Mouse (Mus musculus) embryo, embryonic 9.5 days (tissue): ENCODE data around the gene Eno1.

Source experiments
- DNase-seq: peaks from one replicate; pipeline ENCODE4 v3.0.0-alpha.2; 2017; ENCODE audit errors: extremely low spot score

The Eno1 gene

GRCm38 (mm10) chr4:150236521-150237481, at the start of gene Eno1:
Gene Eno1 (plus strand): TSS chr4:150236721.
- DNase-seq = peak; percentile 100

GRCm38 (mm10) chr4:150188236-150188635, 48.3 kb upstream of the Eno1 start:
- DNase-seq = no peak

GRCm38 (mm10) chr4:150192199-150192598, 44.3 kb upstream of the Eno1 start:
- no peak for DNase-seq

GRCm38 (mm10) chr4:150193915-150194314, 42.6 kb upstream of the Eno1 start:
- DNase-seq = peak; percentile 61

- DNase-seq = no peak
Observed at GRCm38 (mm10) chr4:150198268-150198667, 38.3 kb upstream of the Eno1 start.

GRCm38 (mm10) chr4:150201232-150201631, 35.3 kb upstream of the Eno1 start, which contains the start of gene Car6:
Gene Car6 (minus strand): TSS chr4:150201332.
- no peak for DNase-seq

- DNase-seq = no peak
Observed at GRCm38 (mm10) chr4:150202702-150203101, 33.8 kb upstream of the Eno1 start.

GRCm38 (mm10) chr4:150204877-150205276, 31.6 kb upstream of the Eno1 start:
- DNase-seq = no peak

GRCm38 (mm10) chr4:150209751-150210150, 26.8 kb upstream of the Eno1 start:
- DNase-seq = no peak

GRCm38 (mm10) chr4:150210306-150210705, 26.2 kb upstream of the Eno1 start:
- no peak for DNase-seq

- no peak for DNase-seq
Observed at GRCm38 (mm10) chr4:150211930-150212552, 24.5 kb upstream of the Eno1 start.

GRCm38 (mm10) chr4:150212553-150212971, 24.0 kb upstream of the Eno1 start:
- DNase-seq = peak; percentile 84

GRCm38 (mm10) chr4:150213910-150214309, 22.6 kb upstream of the Eno1 start:
- no peak for DNase-seq

- DNase-seq = no peak
Observed at GRCm38 (mm10) chr4:150216423-150216822, 20.1 kb upstream of the Eno1 start.

GRCm38 (mm10) chr4:150217042-150217554, 19.4 kb upstream of the Eno1 start:
- DNase-seq = no peak

- no peak for DNase-seq
Observed at GRCm38 (mm10) chr4:150217935-150218334, 18.6 kb upstream of the Eno1 start.

- DNase-seq = peak; percentile 53
Observed at GRCm38 (mm10) chr4:150219501-150220292, 16.8 kb upstream of the Eno1 start.

- DNase-seq = peak; percentile 64
Observed at GRCm38 (mm10) chr4:150220584-150220983, 15.9 kb upstream of the Eno1 start.

GRCm38 (mm10) chr4:150221017-150221640, 15.4 kb upstream of the Eno1 start:
- no peak for DNase-seq

- no peak for DNase-seq
Observed at GRCm38 (mm10) chr4:150223830-150224229, 12.7 kb upstream of the Eno1 start.

- DNase-seq = no peak
Observed at GRCm38 (mm10) chr4:150225700-150226099, 10.8 kb upstream of the Eno1 start.
